Mouse (Mus musculus): ENCODE measurements around the gene Eif2b3. TPM values are rescaled to one million over a fixed set of nuclear protein-coding genes. Genes with fewer than 3 reads are reported as not detected.
A peak's percentile ranks its signal among the peaks of the same experiment; 100 is the strongest.

Gene Eif2b3
- polyA plus RNA-seq, 1 experiment from 2014 or later = 53.0 TPM

- no peaks in the 10 kb centered on the region; the same call in 1 of the 2 replicates for H3K27me3 ChIP-seq (ENCODE audit: control insufficient read depth, insufficient read depth, low read length)
- no peak overlapping the region for H3K4me2 ChIP-seq (replicated peaks; ENCODE audit: low read depth, low read length)
- no peak overlapping the region for H3K4me3 ChIP-seq (ENCODE audit: low read depth, low read length)
- peaks cover 13% of the 10 kb centered on the region for H3K36me3 ChIP-seq (ENCODE audit: control insufficient read depth, insufficient read depth, low read length)
- peaks cover 30% of the 10 kb centered on the region for H3K4me1 ChIP-seq (replicated peaks; ENCODE audit: control insufficient read depth, insufficient read depth, low read length)
- no peak overlapping the region for H3K27ac ChIP-seq (ENCODE audit: low read depth, low read length)
- ATAC-seq (ENCODE audit: low FRiP score) = no peak
- WGBS = 91% methylated on average over 33 of the region's 33 CpGs
- no peak overlapping the region for H3K9ac ChIP-seq (ENCODE audit: low read depth, low read length)
- H3K9me3 ChIP-seq (ENCODE audit: control insufficient read depth, low read length) = no peaks in the 10 kb centered on the region
- DNase-seq (ENCODE audit: low spot score) = no peak
Observed at GRCm38 (mm10) chr4:117127991-117128686, 108.9 kb downstream of the Eif2b3 start.

- Histone ChIP-seq H3K27ac (ENCODE audit: low read depth, low read length) (peak overlapping the region; percentile 85), H3K4me3 (ENCODE audit: low read depth, low read length) (no peak overlapping the region), H3K36me3 (ENCODE audit: control insufficient read depth, insufficient read depth, low read length) (peaks cover 13% of the 10 kb centered on the region), H3K4me1 (replicated peaks; ENCODE audit: control insufficient read depth, insufficient read depth, low read length) (peaks cover 21% of the 10 kb centered on the region), H3K27me3 (ENCODE audit: control insufficient read depth, insufficient read depth, low read length) (no peaks in the 10 kb centered on the region; the same call in 1 of the 2 replicates), H3K9me3 (ENCODE audit: control insufficient read depth, low read length) (no peaks in the 10 kb centered on the region), H3K9ac (ENCODE audit: low read depth, low read length) (peak overlapping the region; percentile 11; the same call in 1 of the 2 replicates), H3K4me2 (replicated peaks; ENCODE audit: low read depth, low read length) (peak overlapping the region; percentile 92)
- no peak for ATAC-seq (ENCODE audit: low FRiP score)
- 44% methylated on average over 6 of the region's 6 CpGs for WGBS
- DNase-seq (ENCODE audit: low spot score) = peak; percentile 54
Observed at GRCm38 (mm10) chr4:117130790-117131189, 111.6 kb downstream of the Eif2b3 start.

GRCm38 (mm10) chr4:117131198-117131597, 112.0 kb downstream of the Eif2b3 start:
- 68% methylated on average over 6 of the region's 6 CpGs for WGBS
- Histone ChIP-seq H3K36me3 (ENCODE audit: control insufficient read depth, insufficient read depth, low read length) (peaks cover 13% of the 10 kb centered on the region), H3K9me3 (ENCODE audit: control insufficient read depth, low read length) (no peaks in the 10 kb centered on the region), H3K9ac (ENCODE audit: low read depth, low read length) (peak overlapping the region; percentile 23; the same call in 1 of the 2 replicates), H3K4me2 (replicated peaks; ENCODE audit: low read depth, low read length) (peak overlapping the region; percentile 92), H3K4me3 (ENCODE audit: low read depth, low read length) (peak overlapping the region; percentile 67; the same call in 1 of the 2 replicates), H3K27ac (ENCODE audit: low read depth, low read length) (peak overlapping the region; percentile 85), H3K4me1 (replicated peaks; ENCODE audit: control insufficient read depth, insufficient read depth, low read length) (peaks cover 20% of the 10 kb centered on the region), H3K27me3 (ENCODE audit: control insufficient read depth, insufficient read depth, low read length) (no peaks in the 10 kb centered on the region; the same call in 1 of the 2 replicates)
- ATAC-seq (ENCODE audit: low FRiP score) (no peak), DNase-seq (ENCODE audit: low spot score) (no peak)

DNA sequence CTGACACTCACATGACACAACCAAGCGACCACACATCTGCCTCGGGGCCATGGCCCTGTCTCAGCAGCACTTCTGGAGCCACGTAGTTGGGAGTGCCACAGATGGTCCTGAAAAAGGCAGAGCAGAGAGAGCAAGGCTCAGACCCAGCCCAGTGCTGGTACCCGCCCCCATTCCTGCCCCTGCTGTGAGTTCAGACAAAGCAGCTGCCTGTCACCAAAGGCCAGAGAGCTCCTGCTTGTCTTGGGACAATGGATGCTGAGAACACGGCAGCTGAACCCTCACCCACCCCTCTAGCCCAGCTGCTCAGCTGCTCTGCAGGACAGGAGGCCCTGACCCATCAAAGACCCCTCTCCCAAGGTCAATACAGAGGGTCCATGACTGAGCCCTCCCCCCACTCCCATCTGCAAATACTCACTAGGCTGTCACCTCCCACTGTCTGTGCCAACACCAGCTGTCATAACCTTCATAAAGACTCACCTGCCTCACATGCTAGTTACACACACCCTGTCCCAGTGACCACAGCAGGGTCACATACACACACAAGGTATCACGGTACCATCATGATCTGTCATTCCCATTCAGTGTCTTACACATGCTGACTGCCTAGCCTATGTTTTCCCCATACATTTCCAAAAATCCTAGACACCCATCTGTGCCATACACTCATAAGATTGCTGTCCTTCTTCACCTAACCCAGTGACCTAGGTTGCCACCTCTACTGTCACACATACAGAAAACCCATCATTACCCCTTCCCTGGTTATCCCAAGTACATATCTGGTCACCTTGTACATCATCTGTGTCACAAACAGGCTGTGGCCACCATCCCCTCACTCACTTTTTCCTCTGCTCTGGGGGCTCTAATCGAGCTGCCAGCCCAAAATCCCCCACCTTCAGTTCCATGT, 112.9 kb downstream of the Eif2b3 start:
- H3K36me3 ChIP-seq (ENCODE audit: control insufficient read depth, insufficient read depth, low read length) = peaks cover 13% of the 10 kb centered on the region
- H3K27ac ChIP-seq (ENCODE audit: low read depth, low read length) = peak overlapping the region; percentile 85
- ATAC-seq (ENCODE audit: low FRiP score) (peak; percentile 84), DNase-seq (ENCODE audit: low spot score) (peak; percentile 81)
- H3K27me3 ChIP-seq (ENCODE audit: control insufficient read depth, insufficient read depth, low read length) = no peaks in the 10 kb centered on the region; the same call in 1 of the 2 replicates
- H3K9me3 ChIP-seq (ENCODE audit: control insufficient read depth, low read length) = no peaks in the 10 kb centered on the region
- peak overlapping the region; percentile 92 for H3K4me2 ChIP-seq (replicated peaks; ENCODE audit: low read depth, low read length)
- H3K9ac ChIP-seq (ENCODE audit: low read depth, low read length) = peak overlapping the region; percentile 87
- peak overlapping the region; percentile 67 for H3K4me3 ChIP-seq (ENCODE audit: low read depth, low read length)
- WGBS = 5% methylated on average over 7 of the region's 7 CpGs
- peaks cover 20% of the 10 kb centered on the region for H3K4me1 ChIP-seq (replicated peaks; ENCODE audit: control insufficient read depth, insufficient read depth, low read length)

- H3K27ac ChIP-seq (ENCODE audit: low read depth, low read length) = peak overlapping the region; percentile 85
- no peaks in the 10 kb centered on the region; the same call in 1 of the 2 replicates for H3K27me3 ChIP-seq (ENCODE audit: control insufficient read depth, insufficient read depth, low read length)
- peak overlapping the region; percentile 92 for H3K4me2 ChIP-seq (replicated peaks; ENCODE audit: low read depth, low read length)
- H3K4me1 ChIP-seq (replicated peaks; ENCODE audit: control insufficient read depth, insufficient read depth, low read length) = peaks cover 20% of the 10 kb centered on the region
- WGBS = 4% methylated on average over 11 of the region's 11 CpGs
- peak overlapping the region; percentile 87 for H3K9ac ChIP-seq (ENCODE audit: low read depth, low read length)
- H3K4me3 ChIP-seq (ENCODE audit: low read depth, low read length) = peak overlapping the region; percentile 67
- ATAC-seq (ENCODE audit: low FRiP score) (no peak), DNase-seq (ENCODE audit: low spot score) (no peak)
- peaks cover 13% of the 10 kb centered on the region for H3K36me3 ChIP-seq (ENCODE audit: control insufficient read depth, insufficient read depth, low read length)
- no peaks in the 10 kb centered on the region for H3K9me3 ChIP-seq (ENCODE audit: control insufficient read depth, low read length)
Observed at GRCm38 (mm10) chr4:117132794-117133143, 113.6 kb downstream of the Eif2b3 start.

DNA sequence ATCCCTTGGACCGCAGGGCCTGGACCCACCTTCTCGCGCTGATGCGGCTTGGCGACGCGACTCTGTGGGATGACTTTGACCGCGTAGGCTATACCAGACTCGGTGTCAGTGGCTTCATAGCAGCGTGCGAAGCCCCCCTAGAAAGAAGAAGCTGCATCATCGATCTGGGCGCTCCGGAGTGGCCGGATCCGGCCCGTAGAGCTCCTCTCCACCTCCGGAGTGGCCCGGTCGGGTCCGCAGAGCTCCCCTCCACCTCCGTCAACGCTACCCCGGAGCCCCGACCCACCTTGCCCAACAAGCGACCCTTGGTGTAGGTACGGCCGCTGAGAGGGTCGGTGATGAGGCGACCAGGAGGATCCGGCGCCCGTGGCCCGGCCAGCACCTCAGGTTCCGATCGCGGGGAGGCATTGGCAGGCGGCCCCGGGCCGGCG, 114.2 kb downstream of the Eif2b3 start:
- WGBS = 0% methylated on average over 31 of the region's 42 CpGs
- Histone ChIP-seq H3K4me3 (ENCODE audit: low read depth, low read length) (peak overlapping the region; percentile 67), H3K4me1 (replicated peaks; ENCODE audit: control insufficient read depth, insufficient read depth, low read length) (peaks cover 20% of the 10 kb centered on the region), H3K27ac (ENCODE audit: low read depth, low read length) (peak overlapping the region; percentile 85), H3K36me3 (ENCODE audit: control insufficient read depth, insufficient read depth, low read length) (peaks cover 10% of the 10 kb centered on the region), H3K9me3 (ENCODE audit: control insufficient read depth, low read length) (no peaks in the 10 kb centered on the region), H3K27me3 (ENCODE audit: control insufficient read depth, insufficient read depth, low read length) (no peaks in the 10 kb centered on the region; the same call in 1 of the 2 replicates), H3K9ac (ENCODE audit: low read depth, low read length) (peak overlapping the region; percentile 87), H3K4me2 (replicated peaks; ENCODE audit: low read depth, low read length) (peak overlapping the region; percentile 92)
- ATAC-seq (ENCODE audit: low FRiP score) = peak; percentile 48
- peak; percentile 62 for DNase-seq (ENCODE audit: low spot score)

- ATAC-seq (ENCODE audit: low FRiP score) (peak; percentile 76), DNase-seq (ENCODE audit: low spot score) (peak; percentile 98)
- peaks cover 4% of the 10 kb centered on the region; the same call in 1 of the 2 replicates for H3K36me3 ChIP-seq (ENCODE audit: control insufficient read depth, insufficient read depth, low read length)
- peak within 1 kb of the TSS; percentile 67 for H3K4me3 ChIP-seq (ENCODE audit: low read depth, low read length)
- H3K27me3 ChIP-seq (ENCODE audit: control insufficient read depth, insufficient read depth, low read length) = no peaks in the 10 kb centered on the region; the same call in 1 of the 2 replicates
- H3K9ac ChIP-seq (ENCODE audit: low read depth, low read length) = peak within 1 kb of the TSS; percentile 87
- peak within 1 kb of the TSS; percentile 92 for H3K4me2 ChIP-seq (replicated peaks; ENCODE audit: low read depth, low read length)
- peaks cover 20% of the 10 kb centered on the region for H3K4me1 ChIP-seq (replicated peaks; ENCODE audit: control insufficient read depth, insufficient read depth, low read length)
- no peaks in the 10 kb centered on the region for H3K9me3 ChIP-seq (ENCODE audit: control insufficient read depth, low read length)
- WGBS = 2% methylated on average over 43 of the region's 48 CpGs
- H3K27ac ChIP-seq (ENCODE audit: low read depth, low read length) = peak within 1 kb of the TSS; percentile 85
Observed at GRCm38 (mm10) chr4:117133817-117134600, 114.8 kb downstream of the Eif2b3 start, which contains the start of gene Plk3. Gene Plk3, minus strand, starts transcription at chr4:117133963.

- ATAC-seq (ENCODE audit: low FRiP score) (no peak), DNase-seq (ENCODE audit: low spot score) (no peak)
- WGBS = 37% methylated on average over 2 of the region's 2 CpGs
- Histone ChIP-seq H3K27me3 (ENCODE audit: control insufficient read depth, insufficient read depth, low read length) (no peaks in the 10 kb centered on the region; the same call in 1 of the 2 replicates), H3K4me2 (replicated peaks; ENCODE audit: low read depth, low read length) (no peak overlapping the region), H3K4me1 (replicated peaks; ENCODE audit: control insufficient read depth, insufficient read depth, low read length) (peaks cover 20% of the 10 kb centered on the region), H3K4me3 (ENCODE audit: low read depth, low read length) (no peak overlapping the region), H3K9ac (ENCODE audit: low read depth, low read length) (peak overlapping the region; percentile 37; the same call in 1 of the 2 replicates), H3K9me3 (ENCODE audit: control insufficient read depth, low read length) (no peaks in the 10 kb centered on the region), H3K36me3 (ENCODE audit: control insufficient read depth, insufficient read depth, low read length) (peaks cover 4% of the 10 kb centered on the region; the same call in 1 of the 2 replicates), H3K27ac (ENCODE audit: low read depth, low read length) (no peak overlapping the region)
Observed at GRCm38 (mm10) chr4:117134601-117134995, 115.4 kb downstream of the Eif2b3 start.
